Mouse (Mus musculus) brain, adult 2 months (tissue): ENCODE results near the gene Gm49384.

Experiments used
- DNase-seq: peaks from one replicate; pipeline ENCODE4 v3.0.0; 2011; ENCODE audit warnings: low read depth, low spot score

The Gm49384 gene

GRCm38 (mm10) chr12:69204052-69204833 lies at the start of gene Gm49384:
Gm49384 (minus strand) TSS chr12:69204267.
- DNase-seq = no peak

DNA sequence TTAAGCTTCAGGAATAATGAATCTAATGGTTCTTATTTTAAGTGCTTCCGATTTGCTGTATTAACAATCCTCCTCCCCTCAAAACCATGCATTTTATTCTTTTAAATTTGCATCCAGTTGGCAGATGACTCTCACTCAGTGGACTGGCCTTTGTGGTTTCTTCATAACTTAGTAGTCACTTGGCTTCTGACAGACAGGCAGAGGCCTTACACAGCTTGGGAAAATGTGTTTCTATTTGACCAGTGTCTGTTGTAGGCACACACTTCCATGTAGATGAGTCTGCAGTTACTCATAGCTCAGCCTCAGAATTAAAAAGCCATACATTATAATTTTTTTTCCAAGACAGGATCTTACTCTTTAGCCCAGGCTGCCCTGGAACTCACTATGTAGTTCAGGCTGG lies 49.7 kb upstream of the Gm49384 start:
- DNase-seq = no peak

- DNase-seq = no peak
Observed at GRCm38 (mm10) chr12:69250756-69251155, 46.7 kb upstream of the Gm49384 start.

- no peak for DNase-seq
Observed at GRCm38 (mm10) chr12:69249766-69250165, 45.7 kb upstream of the Gm49384 start.

DNA sequence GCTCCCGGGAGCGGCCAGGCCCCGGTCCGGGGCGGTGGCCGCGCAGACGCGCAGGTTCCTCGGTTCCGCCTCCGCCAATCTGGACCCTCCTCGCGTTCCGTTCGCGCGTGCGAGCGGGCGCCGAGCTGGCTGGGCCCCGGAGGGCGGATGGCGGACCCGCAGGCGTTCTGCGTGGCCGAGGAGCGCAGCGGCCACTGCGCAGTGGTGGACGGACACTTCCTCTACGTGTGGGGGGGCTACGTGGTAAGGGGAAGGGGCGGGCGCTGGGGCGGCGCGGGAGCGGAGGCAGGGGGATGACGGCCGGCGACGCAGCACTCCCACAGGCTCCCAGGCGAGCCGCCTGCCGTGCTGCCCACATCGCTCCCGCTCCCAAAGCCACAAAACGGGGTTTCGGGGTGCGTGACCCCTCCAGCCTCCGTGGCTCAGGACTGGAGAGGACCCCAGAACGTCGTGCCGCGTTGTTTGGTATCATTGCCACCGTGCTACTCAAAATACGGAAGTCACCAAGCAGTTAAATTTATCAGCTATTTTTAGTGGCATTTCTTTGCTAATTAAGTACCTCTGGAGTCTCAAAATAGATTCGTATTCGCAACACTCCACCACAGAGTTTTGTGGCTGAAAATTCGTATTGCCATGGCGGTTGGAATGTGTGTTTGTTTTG lies 37.8 kb upstream of the Gm49384 start:
- DNase-seq = peak; percentile 90

DNA sequence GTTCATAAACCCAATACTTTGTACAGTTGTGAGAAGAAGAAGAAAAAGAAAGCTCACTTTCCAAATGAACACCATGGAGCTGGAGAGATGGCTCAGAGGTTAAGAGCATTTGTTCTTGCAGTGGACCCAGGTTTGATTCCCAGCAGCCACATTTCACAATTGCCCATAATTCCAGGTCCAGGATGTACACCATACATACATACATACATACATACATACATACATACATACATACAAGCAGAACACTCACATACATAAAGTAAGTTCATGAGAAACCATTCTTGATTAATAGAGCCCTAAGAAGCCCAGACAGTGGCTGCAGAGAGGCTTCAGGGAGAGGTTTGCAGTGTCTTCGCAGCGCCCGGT lies 37.3 kb upstream of the Gm49384 start:
- DNase-seq = no peak

- no peak for DNase-seq
Observed at GRCm38 (mm10) chr12:69240876-69241275, 36.8 kb upstream of the Gm49384 start, which contains the start of gene Klhdc1. Klhdc1 (plus strand) TSS chr12:69241176.

GRCm38 (mm10) chr12:69238284-69238683 lies 34.2 kb upstream of the Gm49384 start:
- peak; percentile 19 for DNase-seq

GRCm38 (mm10) chr12:69235782-69236181 lies 31.7 kb upstream of the Gm49384 start:
- no peak for DNase-seq

DNA sequence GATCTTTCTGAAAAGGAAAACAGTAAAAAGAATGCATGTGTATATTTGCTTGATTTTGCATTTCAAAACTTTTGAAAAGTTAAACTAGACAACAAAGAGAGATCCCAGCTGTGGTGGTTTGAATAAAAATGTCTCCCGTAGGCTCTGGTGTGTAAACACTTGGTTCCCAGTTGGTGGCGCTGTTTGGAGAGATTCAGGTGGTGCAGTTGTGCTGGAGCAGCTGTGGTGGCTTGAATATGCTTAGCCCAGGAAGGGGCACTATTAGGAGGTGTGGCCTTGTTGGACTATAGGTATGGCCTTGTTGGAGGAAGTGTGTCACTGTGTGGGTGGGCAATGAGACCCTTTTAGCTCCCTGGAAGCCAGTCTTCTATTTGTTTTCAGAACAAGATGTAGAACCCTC lies 25.2 kb upstream of the Gm49384 start:
- no peak for DNase-seq

GRCm38 (mm10) chr12:69227776-69228466 lies 23.9 kb upstream of the Gm49384 start, which contains the start of gene Pole2:
Pole2 (minus strand) TSS chr12:69228195.
- peak; percentile 78 for DNase-seq

DNA sequence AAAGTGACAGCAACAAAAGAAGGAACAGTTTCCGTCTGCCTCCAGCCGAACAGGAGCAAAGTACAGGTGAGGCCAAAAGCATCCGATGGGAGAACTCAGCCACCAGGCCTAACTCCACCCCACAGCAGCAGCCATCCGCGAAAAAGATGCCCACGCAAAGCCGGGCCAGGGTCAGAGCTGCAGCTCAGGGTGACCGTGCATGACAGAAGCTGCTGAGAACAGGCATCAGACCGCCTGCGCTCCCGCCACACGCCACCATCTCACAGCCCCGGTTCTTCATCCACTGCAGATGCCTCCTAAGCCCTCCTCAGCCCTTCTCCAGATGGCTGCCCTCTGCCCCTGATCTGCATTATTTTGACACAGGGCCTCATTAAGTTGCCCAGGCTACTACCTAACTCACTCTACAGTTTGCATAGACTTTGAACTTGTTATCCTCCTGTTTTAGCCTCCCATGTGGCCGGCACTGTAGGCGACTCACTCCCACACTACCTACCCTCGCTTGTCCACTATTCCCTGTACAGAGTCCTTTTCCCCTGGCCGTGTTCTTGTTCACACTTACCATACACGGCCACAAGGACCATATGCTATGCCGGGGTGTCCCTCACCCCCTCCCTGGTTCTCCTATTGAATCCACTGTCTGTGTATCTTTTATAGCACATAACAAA lies 16.7 kb upstream of the Gm49384 start:
- DNase-seq = no peak

DNA sequence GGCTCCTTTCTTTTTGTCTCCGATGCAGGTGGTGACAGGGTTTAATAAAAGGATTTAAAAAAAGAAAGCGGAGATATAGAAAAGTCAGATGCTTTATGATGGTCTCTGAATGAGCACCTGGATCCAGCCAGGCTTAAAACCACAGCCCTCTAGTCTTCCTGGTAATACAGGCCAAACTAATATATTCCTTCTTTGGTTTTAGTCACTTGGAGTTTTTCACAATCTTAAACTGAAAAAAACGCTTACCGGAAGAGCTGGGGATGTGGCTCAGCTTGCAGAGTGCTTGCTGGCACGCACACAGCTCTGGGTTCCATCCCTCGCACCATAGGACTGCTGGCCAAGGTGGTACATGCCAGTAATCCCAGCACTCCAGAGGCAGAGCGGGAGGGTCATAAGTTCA lies 12.5 kb upstream of the Gm49384 start:
- no peak for DNase-seq

- DNase-seq = peak; percentile 75
Observed at GRCm38 (mm10) chr12:69215000-69215785, 11.1 kb upstream of the Gm49384 start.

- DNase-seq = no peak
Observed at GRCm38 (mm10) chr12:69214393-69214792, 10.3 kb upstream of the Gm49384 start.

DNA sequence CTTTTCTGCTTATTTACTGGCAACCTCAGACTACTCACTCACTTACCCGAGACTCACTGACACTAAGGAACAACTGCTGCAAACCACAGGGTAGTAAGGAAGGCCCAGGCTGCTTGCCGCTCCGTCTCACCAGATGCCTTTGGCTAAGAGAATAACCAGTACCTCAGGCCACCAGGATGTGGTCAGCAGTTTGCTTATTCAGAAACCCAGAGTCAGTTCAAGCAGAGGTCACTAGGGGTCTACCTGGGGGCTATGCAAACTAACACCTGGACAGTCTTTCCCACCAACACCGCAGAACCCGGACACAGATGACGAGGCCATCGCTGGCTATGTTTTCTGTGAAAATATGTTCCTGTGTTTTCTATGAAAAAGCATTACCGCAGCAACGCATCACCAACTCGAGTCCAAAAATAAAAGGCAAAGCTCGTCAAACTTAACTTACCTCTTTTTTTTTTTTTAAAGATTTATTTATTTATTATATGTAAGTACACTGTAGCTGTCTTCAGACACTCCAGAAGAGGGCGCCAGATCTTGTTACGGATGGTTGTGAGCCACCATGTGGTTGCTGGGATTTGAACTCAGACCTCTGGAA lies 9.2 kb upstream of the Gm49384 start:
- no peak for DNase-seq

- DNase-seq = peak; percentile 59
Observed at GRCm38 (mm10) chr12:69211057-69211456, 7.0 kb upstream of the Gm49384 start.

DNA sequence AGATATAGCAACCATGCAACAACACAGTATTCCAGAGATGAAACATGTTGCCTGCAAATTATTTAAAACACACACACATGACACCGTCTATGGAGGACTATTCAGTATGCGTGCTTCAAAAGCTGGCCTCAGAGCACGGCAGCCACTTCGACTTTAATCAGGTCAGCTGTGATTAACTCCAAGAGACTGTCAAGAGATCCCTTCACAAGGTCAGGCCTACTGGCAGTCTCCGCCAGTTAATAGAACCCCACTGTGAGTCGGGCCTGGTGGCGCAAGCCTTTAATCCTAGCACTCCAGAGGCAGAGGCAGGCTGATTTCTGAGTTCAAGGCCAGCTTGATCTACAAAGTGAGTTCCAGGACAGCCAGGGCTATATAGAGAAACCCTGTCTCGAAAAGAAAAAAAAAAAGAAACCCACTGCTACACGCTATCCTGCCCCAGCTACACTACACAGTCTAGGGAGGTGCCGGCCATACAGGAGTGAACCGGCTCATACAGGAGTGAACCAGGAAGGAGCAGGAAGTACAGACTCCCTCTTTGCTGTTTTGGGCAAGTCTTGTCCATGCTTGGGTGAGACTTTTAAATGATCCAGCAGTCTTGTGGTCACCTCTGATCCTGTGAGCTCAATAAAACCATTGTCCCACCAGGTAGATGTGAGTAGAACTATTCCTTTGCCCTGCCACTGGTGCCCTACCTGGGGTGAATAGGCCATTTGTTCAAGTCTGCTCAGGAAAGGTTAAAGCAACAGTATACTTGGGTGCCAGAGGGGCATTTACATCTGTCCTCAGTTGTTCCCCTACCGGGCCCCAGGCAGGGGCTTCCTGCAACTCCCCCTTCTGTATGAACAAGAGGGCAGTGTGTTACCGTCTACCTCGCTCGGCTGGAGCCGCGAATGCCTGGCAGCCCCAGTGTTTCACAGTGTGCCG lies 6.3 kb upstream of the Gm49384 start:
- no peak for DNase-seq

- DNase-seq = no peak
Observed at GRCm38 (mm10) chr12:69208520-69208919, 4.5 kb upstream of the Gm49384 start.

GRCm38 (mm10) chr12:69207926-69208325 lies 3.9 kb upstream of the Gm49384 start:
- DNase-seq = no peak
